Mouse (Mus musculus) megakaryocyte-erythroid progenitor cell, adult 5 weeks (primary cell): Measurements from ENCODE around the gene Klhl36. TPM values are rescaled to one million over a fixed set of nuclear protein-coding genes. Genes with fewer than 3 reads are reported as not detected.

Source experiments
- polyA plus RNA-seq: library from polyadenylated mRNA; stranded (reverse); fragments of >175 nt; gene quantifications from 2 replicates; pipeline ENCODE4 v1.2.3, GENCODE M21; 2012

Gene Klhl36
- 13.0 and 13.6 TPM in 2 replicates for polyA plus RNA-seq

GRCm38 (mm10) chr8:119861706-119862389 lies at the start of gene Klhl36:
Klhl36 (plus strand) TSS chr8:119862266.

GRCm38 (mm10) chr8:119840275-119840808 lies 21.7 kb upstream of the Klhl36 start, which contains the start of gene Cotl1:
Cotl1 (minus strand) TSS chr8:119840544.

GRCm38 (mm10) chr8:119909944-119910546 lies 48.0 kb downstream of the Klhl36 start, which contains the start of gene Usp10:
Usp10 (plus strand) TSS chr8:119910360.

GRCm38 (mm10) chr8:119910547-119911257 lies 48.6 kb downstream of the Klhl36 start, which contains the start of gene Gm20388:
Gm20388 (plus strand) TSS chr8:119910841.

Other genes starting within 250 kb of the Klhl36 start
- not detected in 2 replicates for gene Adad2, start 249.5 kb upstream of the Klhl36 start, polyA plus RNA-seq
- not detected in 2 replicates for gene Kcng4, start 226.6 kb upstream of the Klhl36 start, polyA plus RNA-seq
- not detected in 2 replicates for gene Wfdc1, start 195.9 kb upstream of the Klhl36 start, polyA plus RNA-seq
- 0.12 and 0.19 TPM in 2 replicates for gene Atp2c2, start 162.3 kb upstream of the Klhl36 start, polyA plus RNA-seq
- 2.7 and 4.1 TPM in 2 replicates for gene Tldc1, start 83.8 kb upstream of the Klhl36 start, polyA plus RNA-seq
- 501 and 581 TPM in 2 replicates for gene Cotl1, start 21.7 kb upstream of the Klhl36 start, polyA plus RNA-seq
- 56.1 and 62.7 TPM in 2 replicates for gene Usp10, start 48.1 kb downstream of the Klhl36 start, polyA plus RNA-seq
- gene Gm20388, start 48.6 kb downstream of the Klhl36 start, polyA plus RNA-seq: 7.5 and 10.2 TPM in 2 replicates
- 1.3 and 3.6 TPM in 2 replicates for gene Crispld2, start 130.2 kb downstream of the Klhl36 start, polyA plus RNA-seq
- 24.7 and 28.0 TPM in 2 replicates for gene Zdhhc7, start 239.2 kb downstream of the Klhl36 start, polyA plus RNA-seq